Mouse (Mus musculus) layer of hippocampus, adult 9-10 months (tissue): ENCODE data around the gene Gm10340.
"Not testable (repeated sequence)": the region's sequence is repeated elsewhere in the genome, so short reads cannot be mapped to it uniquely, and the experiment has no call there.

ENCODE experiments used
- DNase-seq: peaks from one replicate; pipeline ENCODE4 v3.0.0; 2022; ENCODE audit warnings: low spot score

Gm10340 gene

GRCm38 (mm10) chr14:3133697-3134096 lies at the start of gene Gm10340:
Gene Gm10340, plus strand, starts transcription at chr14:3133997.
- not testable (repeated sequence) for DNase-seq

DNA sequence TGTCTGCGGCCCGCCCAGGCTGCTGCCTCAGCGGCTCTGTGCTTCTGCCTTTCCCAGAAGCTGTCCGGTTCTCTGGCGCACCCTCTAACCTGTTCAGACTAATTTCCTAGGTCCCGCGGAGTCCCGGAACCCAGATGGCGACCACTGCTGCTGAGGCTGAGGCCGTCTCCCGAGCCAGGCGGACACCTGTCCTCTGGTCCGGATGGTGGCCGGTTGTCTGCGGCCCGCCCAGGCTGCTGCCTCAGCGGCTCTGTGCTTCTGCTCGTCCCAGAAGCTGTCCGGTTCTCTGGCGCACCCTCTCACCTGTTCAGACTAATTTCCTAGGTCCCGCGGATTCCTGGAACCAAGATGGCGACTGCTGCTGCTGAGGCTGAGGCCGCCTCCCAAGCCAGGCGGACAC lies 17.7 kb upstream of the Gm10340 start:
- DNase-seq, result not testable (repeated sequence)

DNA sequence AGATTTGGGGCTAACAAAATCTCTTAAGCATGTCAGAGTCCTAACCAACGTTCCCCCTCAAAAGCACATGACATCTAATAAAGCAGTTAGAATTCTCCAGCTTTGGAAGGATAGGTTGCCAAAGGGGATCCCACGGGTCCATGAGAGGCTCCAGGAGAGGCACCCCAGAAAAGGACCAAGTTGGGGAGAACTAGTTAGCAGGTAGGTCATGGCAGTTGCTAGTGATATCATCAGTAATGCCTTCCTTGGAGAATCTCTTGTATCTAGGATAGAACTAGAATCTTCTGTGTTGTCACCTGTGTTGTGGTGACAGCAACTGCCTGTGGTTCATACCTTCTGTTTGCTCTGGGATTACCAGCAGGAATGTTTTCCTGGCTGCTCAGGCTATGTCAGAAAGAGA lies 54.2 kb downstream of the Gm10340 start, which contains the start of gene Gm5795:
TSS of gene Gm5795 (plus strand) at position 301 of the 400 bp plus-strand sequence.
- not testable (repeated sequence) for DNase-seq
